Mouse (Mus musculus) embryonic facial prominence, embryonic 12.5 days (tissue): ENCODE results near the gene Fam114a1. TPM values are rescaled to one million over a fixed set of nuclear protein-coding genes. Genes with fewer than 3 reads are reported as not detected.

Experiments
- ATAC-seq: fragments of 200-750 bp; cut with Nextera tagmentation; 2 replicates; pipeline ENCODE4 v1.8.0; 2017; ENCODE audit not compliant: insufficient number of reproducible peaks, insufficient read depth, low FRiP score, low TSS enrichment
- H3K27ac ChIP-seq: fragments of 300-500 bp; sonication (generic); 2 replicates; pipeline ENCODE4 v1.5.1; 2016; ENCODE audit warnings: mild to moderate bottlenecking
- H3K27me3 ChIP-seq: fragments of 300-500 bp; sonication (generic); 2 replicates; pipeline ENCODE4 v1.6.1; 2016; ENCODE audit warnings: mild to moderate bottlenecking, moderate library complexity
- H3K36me3 ChIP-seq: fragments of 300-500 bp; sonication (generic); 2 replicates; pipeline ENCODE4 v1.6.1; 2016; ENCODE audit warnings: mild to moderate bottlenecking
- H3K4me1 ChIP-seq: fragments of 300-500 bp; sonication (generic); 2 replicates; pipeline ENCODE4 v1.6.1; 2016
- H3K4me2 ChIP-seq: fragments of 300-500 bp; sonication (generic); replicated peaks from 2 replicates; pipeline ENCODE4 v1.6.1; 2016; ENCODE audit warnings: mild to moderate bottlenecking, moderate library complexity
- H3K4me3 ChIP-seq: fragments of 300-500 bp; sonication (generic); 2 replicates; pipeline ENCODE4 v1.5.1; 2016; ENCODE audit warnings: mild to moderate bottlenecking
- H3K9ac ChIP-seq: fragments of 300-500 bp; sonication (generic); 2 replicates; pipeline ENCODE4 v1.6.1; 2016; ENCODE audit warnings: mild to moderate bottlenecking, moderate library complexity
- H3K9me3 ChIP-seq: fragments of 300-500 bp; sonication (generic); 2 replicates; pipeline ENCODE4 v1.6.1; 2016; ENCODE audit warnings: mild to moderate bottlenecking, moderate library complexity
- whole genome bisulfite sequencing: fragments of 180-500 bp; shearing (Covaris S2); methylation state at CpG from one replicate; pipeline ENCODE4 v1.1.7; 2016; 5-methylcytosine and 5-hydroxymethylcytosine counted together
- polyA plus RNA-seq: library from polyadenylated mRNA; unstranded; fragments of >200 nt; fragmentation: Nextera tagmentation; extraction: Ambion mirVana; gene quantifications from 2 replicates; pipeline ENCODE4 v1.2.1, GENCODE M21; 2016

Gene Fam114a1
- polyA plus RNA-seq, 1 experiment from 2014 or later: 32.8 TPM

DNA sequence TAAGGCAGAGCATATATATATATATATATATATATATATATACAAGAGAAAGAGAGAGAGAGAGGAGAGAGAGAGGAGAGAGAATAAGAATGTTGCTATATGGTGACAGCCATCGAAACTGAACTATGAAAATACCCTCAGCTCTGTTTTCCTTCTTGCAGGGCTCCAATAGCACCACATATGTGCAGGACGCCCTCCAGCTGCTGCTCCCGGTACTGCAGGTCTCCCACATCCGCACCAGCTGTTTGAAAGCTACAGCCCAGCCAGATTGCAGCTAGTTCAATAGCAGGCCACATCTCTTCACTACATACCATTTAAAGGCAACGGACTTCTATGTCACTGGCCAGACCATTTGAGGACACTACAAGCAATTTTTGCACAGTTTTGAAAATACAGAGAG is 70.6 kb downstream of the Fam114a1 start:
- no peak overlapping the region for H3K4me2 ChIP-seq
- ATAC-seq: no peak
- no peaks in the 10 kb centered on the region for H3K27me3 ChIP-seq
- 71% methylated on average over 5 of the region's 5 CpGs for WGBS
- no peak overlapping the region for H3K4me3 ChIP-seq
- H3K4me1 ChIP-seq: peaks cover 3% of the 10 kb centered on the region; the same call in 1 of the 2 replicates
- no peak overlapping the region for H3K9ac ChIP-seq
- H3K9me3 ChIP-seq: no peaks in the 10 kb centered on the region
- H3K27ac ChIP-seq: no peak overlapping the region
- H3K36me3 ChIP-seq: peaks cover 6% of the 10 kb centered on the region; the same call in 1 of the 2 replicates

DNA sequence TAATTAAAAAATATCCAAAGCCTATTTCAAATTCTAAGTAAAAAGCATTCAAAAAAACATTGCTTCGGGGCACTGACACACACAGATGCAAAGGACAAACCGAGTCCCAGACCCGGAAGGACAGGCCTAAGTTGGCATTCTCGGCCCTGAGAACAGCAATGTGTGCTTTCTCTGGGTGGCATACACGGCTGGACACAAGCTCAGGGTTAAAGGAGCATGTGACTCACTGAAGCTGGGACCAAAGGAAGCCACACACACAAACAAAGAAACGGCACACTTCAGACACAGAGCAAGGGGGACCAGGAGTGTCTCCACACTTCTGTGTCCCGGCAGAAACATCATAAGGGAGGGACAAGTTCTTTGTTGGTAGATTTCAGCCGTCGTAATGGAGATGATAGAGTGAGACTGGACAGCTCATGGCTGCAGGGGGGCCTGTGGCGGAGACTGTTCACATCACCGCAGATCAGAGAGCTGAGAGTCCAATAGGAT is 73.6 kb downstream of the Fam114a1 start:
- Histone ChIP-seq H3K4me2 (no peak overlapping the region), H3K4me3 (no peak overlapping the region), H3K9ac (no peak overlapping the region), H3K27ac (no peak overlapping the region), H3K4me1 (peaks cover 9% of the 10 kb centered on the region; the same call in 1 of the 2 replicates), H3K27me3 (no peaks in the 10 kb centered on the region), H3K36me3 (no peaks in the 10 kb centered on the region), H3K9me3 (no peaks in the 10 kb centered on the region)
- WGBS: 72% methylated on average over 11 of the region's 11 CpGs
- no peak for ATAC-seq

- H3K9ac ChIP-seq: no peak overlapping the region
- no peak overlapping the region for H3K4me2 ChIP-seq
- ATAC-seq: no peak
- no peak overlapping the region for H3K27ac ChIP-seq
- no peaks in the 10 kb centered on the region for H3K27me3 ChIP-seq
- H3K4me1 ChIP-seq: 0 out of 2 replicates have a peak, but pooled peaks cover 6% of the 10 kb centered on the region
- no peaks in the 10 kb centered on the region for H3K9me3 ChIP-seq
- H3K4me3 ChIP-seq: no peak overlapping the region
- 82% methylated on average over 6 of the region's 6 CpGs for WGBS
- no peaks in the 10 kb centered on the region for H3K36me3 ChIP-seq
These were observed 75.9 kb downstream of the Fam114a1 start for GRCm38 (mm10) chr5:65045642-65046370.

DNA sequence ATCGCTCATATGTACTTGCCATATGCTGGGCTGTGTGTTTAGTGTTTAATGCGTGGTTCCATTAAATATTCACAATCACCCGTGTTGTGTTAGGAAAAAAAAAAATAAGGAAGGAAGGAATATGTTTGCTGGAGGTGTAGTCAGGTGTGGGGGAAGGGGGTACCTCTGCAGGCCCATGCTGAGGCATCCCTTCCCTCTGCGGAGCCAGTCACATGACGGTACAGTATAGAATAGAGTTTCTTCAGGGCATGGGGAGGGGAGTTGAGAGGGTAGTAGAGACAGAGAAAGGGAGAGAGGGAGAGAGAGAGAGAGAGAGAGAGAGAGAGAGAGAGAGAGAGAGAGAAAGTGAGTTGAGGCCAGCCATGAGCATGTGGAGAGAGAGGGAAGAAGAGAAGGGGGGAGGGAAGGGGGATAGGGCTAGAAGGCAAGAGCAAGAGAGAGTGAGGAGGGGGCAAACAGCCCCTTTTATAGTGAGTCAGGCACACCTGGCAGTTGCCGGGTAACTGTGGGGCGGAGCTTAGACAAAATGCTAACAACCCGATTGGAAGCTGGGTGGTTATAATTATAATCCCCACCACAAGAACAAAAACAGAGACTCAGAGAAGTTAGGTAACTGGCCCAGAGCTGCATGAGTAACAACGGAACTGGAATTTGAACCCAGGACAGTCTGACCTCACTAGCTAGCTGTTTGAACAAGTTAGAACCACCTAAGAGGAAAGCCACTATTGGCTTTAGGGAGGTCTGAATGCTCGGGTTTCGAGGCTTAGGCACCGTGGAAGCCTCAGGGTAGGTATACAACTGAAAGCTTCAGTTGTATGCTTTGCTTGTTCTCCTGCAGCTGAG is 76.8 kb downstream of the Fam114a1 start:
- Histone ChIP-seq H3K27me3 (no peaks in the 10 kb centered on the region), H3K36me3 (no peaks in the 10 kb centered on the region), H3K4me1 (0 out of 2 replicates have a peak, but pooled peaks cover 6% of the 10 kb centered on the region), H3K9me3 (no peaks in the 10 kb centered on the region), H3K4me3 (no peak overlapping the region), H3K9ac (no peak overlapping the region), H3K27ac (no peak overlapping the region), H3K4me2 (no peak overlapping the region)
- ATAC-seq: no peak
- WGBS: 59% methylated on average over 12 of the region's 12 CpGs

DNA sequence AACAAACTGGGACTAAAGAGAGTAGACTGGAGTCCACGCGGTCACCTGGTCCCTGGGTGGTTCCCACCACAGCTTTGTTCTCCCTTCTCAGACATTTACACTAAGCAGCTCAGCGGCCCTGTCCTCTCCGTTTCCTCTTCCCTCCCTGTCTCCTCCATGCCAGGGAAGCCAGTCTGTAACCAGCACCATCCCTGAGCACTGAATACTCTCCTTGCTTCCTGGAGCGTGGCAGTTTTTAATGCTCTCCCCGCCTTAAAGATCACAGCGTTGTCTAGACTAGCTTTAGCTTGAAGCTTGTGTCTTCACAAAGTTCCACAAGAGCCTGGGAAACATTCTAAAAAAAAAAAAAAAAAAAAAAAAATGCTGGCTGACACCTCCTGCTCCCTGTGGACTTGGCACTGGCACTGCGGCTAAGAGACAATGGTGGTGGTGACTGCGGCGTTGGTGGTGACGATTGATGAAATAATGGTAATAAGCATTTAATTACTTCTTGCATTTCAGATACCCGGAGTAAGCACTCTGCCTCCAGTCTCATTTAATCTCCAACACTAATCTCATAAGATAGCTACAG is 77.5 kb downstream of the Fam114a1 start:
- H3K9me3 ChIP-seq: no peaks in the 10 kb centered on the region
- H3K4me3 ChIP-seq: no peak overlapping the region
- no peaks in the 10 kb centered on the region for H3K36me3 ChIP-seq
- no peaks in the 10 kb centered on the region for H3K27me3 ChIP-seq
- ATAC-seq: no peak
- H3K9ac ChIP-seq: no peak overlapping the region
- H3K4me2 ChIP-seq: no peak overlapping the region
- WGBS: 67% methylated on average over 12 of the region's 12 CpGs
- no peak overlapping the region for H3K27ac ChIP-seq
- 0 out of 2 replicates have a peak, but pooled peaks cover 6% of the 10 kb centered on the region for H3K4me1 ChIP-seq

GRCm38 (mm10) chr5:65049880-65050279 is 80.0 kb downstream of the Fam114a1 start:
- Histone ChIP-seq H3K36me3 (no peaks in the 10 kb centered on the region), H3K4me2 (no peak overlapping the region), H3K9ac (no peak overlapping the region), H3K27ac (no peak overlapping the region), H3K4me3 (no peak overlapping the region), H3K9me3 (no peaks in the 10 kb centered on the region), H3K27me3 (no peaks in the 10 kb centered on the region), H3K4me1 (0 out of 2 replicates have a peak, but pooled peaks cover 6% of the 10 kb centered on the region)
- 83% methylated on average over 5 of the region's 5 CpGs for WGBS
- no peak for ATAC-seq

DNA sequence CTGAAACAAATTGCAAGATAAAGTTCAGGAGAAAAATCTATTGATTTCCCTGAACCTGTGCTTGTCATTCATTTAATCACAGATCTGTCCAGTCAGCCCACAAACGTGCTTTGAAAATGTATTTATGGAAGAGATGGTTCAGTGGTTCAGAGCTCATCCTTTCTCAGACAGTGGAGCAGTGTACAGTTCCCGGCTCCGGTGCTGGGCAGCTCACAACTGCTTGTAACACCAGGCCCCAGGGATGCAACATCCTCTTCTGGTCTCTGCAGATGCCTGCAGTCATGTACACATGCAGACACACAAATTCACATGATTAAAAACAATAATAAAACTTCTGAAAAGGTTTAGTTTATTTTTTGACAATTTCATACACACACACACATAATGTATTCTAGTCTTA is 81.6 kb downstream of the Fam114a1 start:
- Histone ChIP-seq H3K27ac (no peak overlapping the region), H3K9me3 (no peaks in the 10 kb centered on the region), H3K9ac (no peak overlapping the region), H3K4me3 (no peak overlapping the region), H3K4me2 (no peak overlapping the region), H3K36me3 (no peaks in the 10 kb centered on the region), H3K27me3 (no peaks in the 10 kb centered on the region), H3K4me1 (0 out of 2 replicates have a peak, but pooled peaks cover 6% of the 10 kb centered on the region)
- ATAC-seq: no peak
- WGBS: 70% methylated on average over 3 of the region's 3 CpGs

DNA sequence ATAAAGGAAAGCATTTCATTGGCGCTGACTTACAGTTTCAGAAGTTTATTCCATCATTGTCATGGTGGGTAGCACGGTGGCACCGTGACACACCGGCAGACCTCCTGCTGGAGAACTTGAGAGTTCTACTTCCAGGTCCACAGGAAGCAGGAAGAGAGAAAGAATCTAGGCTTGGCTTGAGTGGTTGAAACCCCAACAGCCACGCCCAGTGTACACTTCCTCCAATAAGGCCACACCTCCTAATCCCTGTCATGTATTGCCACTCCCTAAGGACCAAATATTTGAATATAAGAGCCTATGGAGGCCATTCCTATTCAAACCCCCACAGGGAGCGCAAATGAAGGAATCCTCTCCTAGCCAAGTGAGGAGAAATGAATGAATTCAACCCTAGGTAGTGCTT is 87.7 kb downstream of the Fam114a1 start:
- Histone ChIP-seq H3K9ac (no peak overlapping the region), H3K27me3 (no peaks in the 10 kb centered on the region), H3K4me1 (no peaks in the 10 kb centered on the region), H3K4me3 (no peak overlapping the region), H3K4me2 (no peak overlapping the region), H3K36me3 (no peaks in the 10 kb centered on the region), H3K9me3 (no peaks in the 10 kb centered on the region), H3K27ac (no peak overlapping the region)
- no peak for ATAC-seq
- 92% methylated on average over 6 of the region's 6 CpGs for WGBS

DNA sequence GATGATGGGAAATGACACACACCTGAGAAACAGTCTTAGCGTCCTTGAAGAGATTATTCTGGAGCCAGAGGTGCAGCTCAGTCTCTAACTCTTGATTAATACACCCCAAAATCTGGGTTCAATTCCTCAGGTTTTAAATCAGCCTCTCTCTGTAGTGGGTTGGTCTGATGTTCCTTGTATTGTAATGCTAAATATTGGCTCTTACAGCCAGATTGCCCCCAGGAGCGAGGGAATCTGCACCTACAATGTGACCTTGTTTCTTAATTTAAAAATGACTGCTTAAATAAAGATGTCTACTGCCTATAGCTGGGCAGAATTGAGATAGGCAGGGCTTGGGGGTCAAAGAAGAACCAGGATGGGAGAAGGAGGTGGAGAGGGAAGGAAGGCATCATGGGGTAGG is 89.9 kb downstream of the Fam114a1 start:
- Histone ChIP-seq H3K4me2 (no peak overlapping the region), H3K27me3 (no peaks in the 10 kb centered on the region), H3K9ac (no peak overlapping the region), H3K36me3 (no peaks in the 10 kb centered on the region), H3K9me3 (no peaks in the 10 kb centered on the region), H3K4me3 (no peak overlapping the region), H3K4me1 (no peaks in the 10 kb centered on the region), H3K27ac (no peak overlapping the region)
- no peak for ATAC-seq
- 72% methylated on average over 2 of the region's 2 CpGs for WGBS

GRCm38 (mm10) chr5:65062236-65062635 is 92.4 kb downstream of the Fam114a1 start:
- H3K9ac ChIP-seq: no peak overlapping the region

GRCm38 (mm10) chr5:65063266-65063665 is 93.4 kb downstream of the Fam114a1 start:
- WGBS: 74% methylated on average over 2 of the region's 2 CpGs
- ATAC-seq: no peak
- Histone ChIP-seq H3K9me3 (no peaks in the 10 kb centered on the region), H3K4me3 (no peak overlapping the region), H3K27ac (no peak overlapping the region), H3K4me2 (no peak overlapping the region), H3K4me1 (no peaks in the 10 kb centered on the region), H3K27me3 (no peaks in the 10 kb centered on the region), H3K36me3 (no peaks in the 10 kb centered on the region), H3K9ac (no peak overlapping the region)

More at GRCm38 (mm10) chr5:65062236-65062635, 92.4 kb downstream of the Fam114a1 start:
- no peak for ATAC-seq
- no peaks in the 10 kb centered on the region for H3K36me3 ChIP-seq
- no peaks in the 10 kb centered on the region for H3K27me3 ChIP-seq
- no peak overlapping the region for H3K27ac ChIP-seq
- 86% methylated on average over 4 of the region's 4 CpGs for WGBS
- no peak overlapping the region for H3K4me2 ChIP-seq
- H3K4me3 ChIP-seq: no peak overlapping the region
- H3K4me1 ChIP-seq: no peaks in the 10 kb centered on the region
- no peaks in the 10 kb centered on the region for H3K9me3 ChIP-seq
